Mouse (Mus musculus) heart, adult 2 months (tissue): ENCODE data around the gene Nab2.

Source experiments
- CTCF ChIP-seq: fragments of 200-600 bp; IDR thresholded peaks from 2 replicates; pipeline ENCODE4 v1.8.1; 2022; ENCODE audit warnings: antibody characterized with exemption, mild to moderate bottlenecking, moderate library complexity
- POLR2A ChIP-seq: fragments of 200-500 bp; IDR thresholded peaks from 2 replicates; pipeline ENCODE4 v1.6.1; 2011; ENCODE audit warnings: mild to moderate bottlenecking, low read depth, low read length, control low read depth; ENCODE audit not compliant: insufficient read depth

GRCm38 (mm10) chr10:127659551-127659950 lies 8.8 kb downstream of the Nab2 start:
- TF ChIP-seq CTCF (no peak), POLR2A (no peak)
